Mouse (Mus musculus) ovary, adult 18-20 months (tissue): ENCODE results near the gene Mrpl43.

ENCODE experiments used
- DNase-seq: peaks from one replicate; pipeline ENCODE4 v3.0.0; 2022; ENCODE audit warnings: low spot score, mixed read lengths

The Mrpl43 gene

DNA sequence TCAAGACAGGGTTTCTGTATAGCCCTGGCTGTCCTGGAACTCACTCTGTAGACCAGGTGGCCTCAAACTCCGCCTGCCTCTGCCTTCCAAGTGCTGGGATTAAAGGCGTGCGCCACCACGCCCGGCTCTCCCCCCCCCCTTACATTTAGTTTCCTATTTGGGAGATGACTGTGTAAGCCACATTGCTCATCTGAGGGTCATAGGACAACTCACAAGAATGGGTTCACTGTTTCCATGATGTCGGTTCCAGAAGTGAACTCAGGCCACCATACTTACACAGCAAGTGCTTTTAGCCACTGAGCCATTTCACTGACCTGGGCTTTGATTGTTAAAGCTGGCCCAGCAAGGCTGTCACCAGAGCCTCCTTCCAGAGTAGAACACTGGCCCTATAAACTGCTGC is 29.1 kb downstream of the Mrpl43 start:
- no peak for DNase-seq

DNA sequence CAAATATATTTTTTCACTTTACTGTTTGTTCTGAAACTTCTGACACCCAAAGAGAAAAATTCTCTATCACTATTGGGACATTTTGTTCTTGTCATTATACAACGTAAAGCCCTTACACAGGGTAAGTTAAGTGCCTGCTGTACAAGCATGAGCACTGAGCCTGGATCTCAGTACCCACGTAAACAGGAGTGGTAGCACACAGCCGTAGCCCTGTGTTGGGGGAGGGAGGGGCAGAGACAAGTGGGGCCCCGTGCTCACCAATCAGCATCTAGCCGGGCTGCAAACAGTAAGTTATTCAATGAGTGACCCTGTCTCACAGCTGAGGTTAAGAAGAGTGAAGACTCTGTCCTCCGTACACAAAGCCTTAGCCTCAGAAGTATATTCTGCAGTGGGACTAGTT is 29.6 kb downstream of the Mrpl43 start:
- DNase-seq, result no peak

DNA sequence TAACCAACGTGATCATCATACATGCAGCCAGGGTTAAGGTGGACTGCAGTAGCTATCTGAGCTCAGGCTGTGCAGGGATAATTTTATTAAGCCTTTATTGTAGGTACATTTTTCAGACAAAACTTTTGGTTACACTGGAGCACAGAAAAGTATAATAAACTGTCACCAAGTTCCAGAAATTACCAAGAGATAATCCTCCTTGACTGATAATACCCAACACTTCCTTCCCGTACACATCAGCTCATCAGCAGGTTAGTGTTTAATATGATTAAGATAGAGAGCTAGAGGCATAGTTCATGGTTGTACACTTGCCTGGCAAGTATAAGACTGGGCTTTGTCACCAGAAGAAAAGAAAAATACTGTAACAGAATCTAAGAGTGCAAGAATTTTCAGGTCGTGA is 37.9 kb downstream of the Mrpl43 start:
- DNase-seq, result no peak

DNA sequence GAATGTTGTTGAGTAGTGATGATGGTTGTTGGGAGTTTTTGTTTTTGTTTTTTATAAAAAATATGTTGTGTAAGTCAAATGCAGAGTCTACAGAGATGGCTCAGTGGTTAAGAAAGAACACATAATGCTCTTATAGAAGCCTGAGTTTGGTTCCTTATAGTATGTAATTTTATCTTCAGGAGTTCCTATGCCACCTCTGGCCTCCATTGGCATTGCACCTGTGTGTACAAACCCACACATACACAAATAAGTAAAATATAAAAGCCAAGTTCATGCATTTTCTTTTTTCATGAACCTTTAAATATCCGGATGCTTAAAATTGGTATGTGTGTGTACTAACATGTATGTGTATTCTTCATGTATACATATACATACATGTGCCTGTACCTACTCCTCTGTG is 40.3 kb downstream of the Mrpl43 start:
- DNase-seq, result no peak

DNA sequence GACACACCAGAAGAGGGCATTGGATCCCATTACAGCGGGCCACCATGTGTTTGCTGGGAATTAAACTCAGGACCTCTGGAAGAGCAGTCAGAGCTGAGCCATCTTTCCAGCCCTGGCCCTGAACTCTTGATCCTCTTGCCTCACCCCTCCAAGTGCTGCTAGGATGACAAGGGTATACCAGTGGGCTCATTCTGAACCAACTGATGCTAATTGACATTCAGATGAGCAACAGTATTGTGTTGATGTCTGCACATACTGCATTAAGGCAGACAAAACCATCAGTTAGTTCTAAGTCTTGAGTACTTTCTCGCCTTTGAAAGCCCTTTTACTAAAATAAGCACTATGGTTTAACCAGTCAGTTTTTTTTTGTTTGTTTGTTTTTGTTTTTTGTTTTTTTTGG is 46.6 kb downstream of the Mrpl43 start:
- DNase-seq, result no peak
